Mouse (Mus musculus): ENCODE data around the gene Pla2g7. TPM values are rescaled to one million over a fixed set of nuclear protein-coding genes. Genes with fewer than 3 reads are reported as not detected.

Pla2g7 gene
- polyA plus RNA-seq, 2 experiments, result 4.2 to 9.3 TPM

GRCm38 (mm10) chr17:43592296-43593291, 24.7 kb downstream of the Pla2g7 start:
- Histone ChIP-seq H3K4me3 (replicated peaks; ENCODE audit: low read length) (no peak overlapping the region), H3K9me3 (ENCODE audit: control insufficient read depth, low read length) (no peaks in the 10 kb centered on the region), H3K36me3 (ENCODE audit: control insufficient read depth, insufficient read depth, low read length) (no peaks in the 10 kb centered on the region), H3K27ac (replicated peaks; ENCODE audit: low read depth, low read length) (no peak overlapping the region), H3K4me2 (replicated peaks; ENCODE audit: low read depth, low read length, severe bottlenecking) (no peak overlapping the region), H3K27me3 (ENCODE audit: control insufficient read depth, insufficient read depth, low read length) (no peaks in the 10 kb centered on the region), H3K9ac (ENCODE audit: low read depth, low read length, severe bottlenecking) (no peak overlapping the region), H3K4me1 (ENCODE audit: control insufficient read depth, insufficient read depth, low read length) (no peaks in the 10 kb centered on the region)
- TF ChIP-seq POLR2A (IDR thresholded peaks at IDR 0.05; ENCODE audit: borderline replicate concordance, extremely low read depth, insufficient read depth, insufficient read length), result no peak
- no peak for ATAC-seq (ENCODE audit: low FRiP score, low read depth)
- no peak for DNase-seq (ENCODE audit: low spot score)
- 88% methylated on average over 21 of the region's 21 CpGs for WGBS

GRCm38 (mm10) chr17:43597742-43598141, 29.8 kb downstream of the Pla2g7 start:
- ATAC-seq (ENCODE audit: low FRiP score, low read depth), result no peak

GRCm38 (mm10) chr17:43598706-43599105, 30.8 kb downstream of the Pla2g7 start:
- 56% methylated on average over 4 of the region's 4 CpGs for WGBS
- Histone ChIP-seq H3K27me3 (ENCODE audit: control insufficient read depth, insufficient read depth, low read length) (no peaks in the 10 kb centered on the region), H3K9me3 (ENCODE audit: control insufficient read depth, low read length) (no peaks in the 10 kb centered on the region), H3K4me3 (replicated peaks; ENCODE audit: low read length) (no peak overlapping the region), H3K9ac (ENCODE audit: low read depth, low read length, severe bottlenecking) (no peak overlapping the region), H3K4me2 (replicated peaks; ENCODE audit: low read depth, low read length, severe bottlenecking) (no peak overlapping the region), H3K36me3 (ENCODE audit: control insufficient read depth, insufficient read depth, low read length) (no peaks in the 10 kb centered on the region), H3K27ac (replicated peaks; ENCODE audit: low read depth, low read length) (no peak overlapping the region), H3K4me1 (ENCODE audit: control insufficient read depth, insufficient read depth, low read length) (no peaks in the 10 kb centered on the region)
- no peak for TF ChIP-seq POLR2A (IDR thresholded peaks at IDR 0.05; ENCODE audit: borderline replicate concordance, extremely low read depth, insufficient read depth, insufficient read length)
- DNase-seq (ENCODE audit: low spot score), result no peak
- no peak for ATAC-seq (ENCODE audit: low FRiP score, low read depth)

More at GRCm38 (mm10) chr17:43597742-43598141, 29.8 kb downstream of the Pla2g7 start:
- Histone ChIP-seq H3K4me3 (replicated peaks; ENCODE audit: low read length) (no peak overlapping the region), H3K36me3 (ENCODE audit: control insufficient read depth, insufficient read depth, low read length) (no peaks in the 10 kb centered on the region), H3K9me3 (ENCODE audit: control insufficient read depth, low read length) (no peaks in the 10 kb centered on the region), H3K9ac (ENCODE audit: low read depth, low read length, severe bottlenecking) (no peak overlapping the region), H3K4me1 (ENCODE audit: control insufficient read depth, insufficient read depth, low read length) (no peaks in the 10 kb centered on the region), H3K27me3 (ENCODE audit: control insufficient read depth, insufficient read depth, low read length) (no peaks in the 10 kb centered on the region), H3K27ac (replicated peaks; ENCODE audit: low read depth, low read length) (no peak overlapping the region), H3K4me2 (replicated peaks; ENCODE audit: low read depth, low read length, severe bottlenecking) (no peak overlapping the region)
- no peak for DNase-seq (ENCODE audit: low spot score)
- 98% methylated on average over 2 of the region's 2 CpGs for WGBS
- TF ChIP-seq POLR2A (IDR thresholded peaks at IDR 0.05; ENCODE audit: borderline replicate concordance, extremely low read depth, insufficient read depth, insufficient read length), result no peak

- H3K4me1 ChIP-seq (ENCODE audit: control insufficient read depth, insufficient read depth, low read length), result no peaks in the 10 kb centered on the region
- H3K9me3 ChIP-seq (ENCODE audit: control insufficient read depth, low read length), result no peaks in the 10 kb centered on the region
- DNase-seq (ENCODE audit: low spot score), result peak; percentile 61
- H3K27me3 ChIP-seq (ENCODE audit: control insufficient read depth, insufficient read depth, low read length), result no peaks in the 10 kb centered on the region
- H3K4me2 ChIP-seq (replicated peaks; ENCODE audit: low read depth, low read length, severe bottlenecking), result no peak overlapping the region
- no peak for ATAC-seq (ENCODE audit: low FRiP score, low read depth)
- H3K4me3 ChIP-seq (replicated peaks; ENCODE audit: low read length), result no peak overlapping the region
- no peak for TF ChIP-seq POLR2A (IDR thresholded peaks at IDR 0.05; ENCODE audit: borderline replicate concordance, extremely low read depth, insufficient read depth, insufficient read length)
- H3K36me3 ChIP-seq (ENCODE audit: control insufficient read depth, insufficient read depth, low read length), result no peaks in the 10 kb centered on the region
- H3K9ac ChIP-seq (ENCODE audit: low read depth, low read length, severe bottlenecking), result no peak overlapping the region
- no peak overlapping the region for H3K27ac ChIP-seq (replicated peaks; ENCODE audit: low read depth, low read length)
- 19% methylated on average over 3 of the region's 3 CpGs for WGBS
These were observed 38.8 kb downstream of the Pla2g7 start for GRCm38 (mm10) chr17:43606704-43607103.

GRCm38 (mm10) chr17:43611586-43611985, 43.7 kb downstream of the Pla2g7 start:
- no peaks in the 10 kb centered on the region for H3K36me3 ChIP-seq (ENCODE audit: control insufficient read depth, insufficient read depth, low read length)
- WGBS, result 22% methylated on average over 7 of the region's 7 CpGs
- DNase-seq (ENCODE audit: low spot score) (peak; percentile 78), ATAC-seq (ENCODE audit: low FRiP score, low read depth) (no peak; the same call in 1 of the 2 replicates)
- H3K9me3 ChIP-seq (ENCODE audit: control insufficient read depth, low read length), result no peaks in the 10 kb centered on the region
- no peak overlapping the region for H3K4me3 ChIP-seq (replicated peaks; ENCODE audit: low read length)
- H3K27ac ChIP-seq (replicated peaks; ENCODE audit: low read depth, low read length), result no peak overlapping the region
- H3K27me3 ChIP-seq (ENCODE audit: control insufficient read depth, insufficient read depth, low read length), result no peaks in the 10 kb centered on the region
- no peak overlapping the region for H3K9ac ChIP-seq (ENCODE audit: low read depth, low read length, severe bottlenecking)
- H3K4me1 ChIP-seq (ENCODE audit: control insufficient read depth, insufficient read depth, low read length), result no peaks in the 10 kb centered on the region
- no peak for TF ChIP-seq POLR2A (IDR thresholded peaks at IDR 0.05; ENCODE audit: borderline replicate concordance, extremely low read depth, insufficient read depth, insufficient read length)
- no peak overlapping the region for H3K4me2 ChIP-seq (replicated peaks; ENCODE audit: low read depth, low read length, severe bottlenecking)
